Mouse (Mus musculus) lung, adult 18-20 months (tissue): ENCODE measurements around the gene Fam43a.
A peak's percentile ranks its signal among the peaks of the same experiment; 100 is the strongest.

ENCODE experiments used
- DNase-seq, 2 experiments: peaks; one replicate each; pipeline ENCODE4 v3.0.0; 2022; ENCODE audit warnings: mixed read lengths in 2 of 2

The Fam43a gene

DNA sequence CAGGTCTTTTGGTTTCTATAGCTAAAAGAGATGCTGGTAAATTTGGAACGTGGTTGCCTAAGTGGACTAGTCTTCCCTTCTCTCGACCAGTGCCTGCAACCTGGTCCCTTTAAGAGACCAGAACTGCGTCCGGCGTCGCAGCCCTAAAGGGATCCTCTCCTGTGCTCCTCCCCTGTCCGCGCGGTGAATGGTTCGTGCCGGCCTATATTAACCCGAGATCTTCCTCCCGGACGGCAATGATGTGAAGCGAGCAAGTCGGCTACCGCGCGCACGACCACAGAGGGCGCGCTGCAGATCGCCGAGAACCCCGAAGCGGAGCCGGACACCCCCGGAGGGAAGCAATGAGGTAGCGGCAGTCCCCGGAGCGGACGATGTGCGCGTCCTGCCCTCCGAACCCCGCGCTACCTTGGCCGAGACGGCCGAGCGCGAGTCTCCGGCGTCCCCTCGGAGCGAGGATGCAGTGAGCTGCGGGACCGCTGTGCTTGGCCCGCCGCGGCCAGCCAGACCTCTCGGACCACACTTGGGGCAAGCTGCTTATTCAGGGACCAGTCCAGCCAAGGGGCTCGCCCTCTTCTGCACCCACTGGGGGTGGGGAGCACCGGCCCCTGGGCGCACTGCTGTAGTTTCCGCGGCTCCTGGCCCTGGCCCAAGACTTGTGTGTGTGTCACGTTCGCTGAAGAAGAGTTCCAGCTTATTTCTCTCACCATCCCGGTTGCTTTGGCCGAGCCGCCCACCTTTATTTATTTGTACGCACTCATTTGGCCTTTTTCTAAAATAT is at the start of gene Fam43a:
Gene Fam43a, plus strand, starts transcription at position 233 of the 778 bp plus-strand sequence.
- DNase-seq = peak; percentile 95

DNA sequence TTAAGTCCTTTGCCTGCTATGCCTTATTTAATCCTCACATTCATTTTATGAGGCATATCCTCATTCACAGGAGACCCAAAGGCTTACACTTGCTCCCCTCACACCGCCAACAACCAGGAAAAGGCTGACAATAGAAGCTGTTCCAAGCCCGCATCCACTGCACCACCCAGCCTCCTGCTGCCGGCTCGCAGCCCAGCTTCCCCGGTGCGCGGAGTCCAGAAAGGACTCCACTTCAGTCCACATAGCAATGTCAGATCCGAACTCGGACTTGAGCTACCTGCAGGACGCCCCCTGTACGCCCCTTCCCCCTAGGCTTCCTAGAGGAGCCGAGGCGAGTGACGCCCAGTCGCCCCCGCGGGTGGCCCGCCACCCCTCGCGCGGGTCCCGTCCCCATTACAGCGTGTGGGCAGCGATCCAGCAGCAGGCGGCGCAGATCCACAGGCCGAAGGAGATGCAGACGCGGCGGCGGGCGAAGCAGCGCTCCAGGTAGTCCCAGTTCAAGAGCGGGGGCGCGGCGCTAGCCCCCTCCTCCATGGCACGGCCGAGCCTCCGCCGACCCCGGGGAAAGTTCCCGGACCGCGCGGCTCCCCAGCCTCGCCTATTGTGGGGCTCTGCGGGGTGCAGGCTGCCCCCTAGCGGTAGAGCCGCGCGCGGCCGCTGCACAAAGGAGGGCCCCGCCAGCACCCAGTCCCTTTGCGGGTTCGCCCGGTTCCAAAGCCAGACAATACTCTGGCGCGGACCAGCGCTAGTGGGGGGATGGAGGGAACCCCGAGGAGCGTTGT is 49.4 kb upstream of the Fam43a start:
- DNase-seq = peak; percentile 71 to 78

DNA sequence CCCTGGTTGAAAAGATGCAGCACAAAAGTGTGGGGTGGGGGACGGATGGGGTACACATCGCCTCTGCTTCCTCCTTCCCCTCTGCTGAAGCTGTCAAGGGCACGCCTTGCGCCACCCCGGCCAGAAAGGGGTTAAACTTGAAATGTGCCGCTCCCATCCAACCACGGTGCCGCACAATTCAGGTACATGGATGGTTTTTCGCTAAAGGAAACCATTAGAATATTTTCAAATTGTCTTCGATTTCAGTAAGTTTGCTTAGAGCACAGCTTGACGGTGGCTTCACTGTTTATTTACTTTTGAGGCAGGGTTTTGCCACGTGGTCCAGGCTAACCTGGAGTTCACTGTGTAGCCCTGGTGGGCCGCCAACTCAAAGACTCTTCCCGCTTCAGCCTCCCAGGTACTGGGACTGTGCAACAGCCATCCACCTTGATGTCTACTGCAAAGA is 48.8 kb upstream of the Fam43a start, which contains the start of gene Tmem44:
Gene Tmem44, minus strand, starts transcription at position 95 of the 445 bp plus-strand sequence.
- DNase-seq = peak in 1 of 2 experiments; percentile 34

DNA sequence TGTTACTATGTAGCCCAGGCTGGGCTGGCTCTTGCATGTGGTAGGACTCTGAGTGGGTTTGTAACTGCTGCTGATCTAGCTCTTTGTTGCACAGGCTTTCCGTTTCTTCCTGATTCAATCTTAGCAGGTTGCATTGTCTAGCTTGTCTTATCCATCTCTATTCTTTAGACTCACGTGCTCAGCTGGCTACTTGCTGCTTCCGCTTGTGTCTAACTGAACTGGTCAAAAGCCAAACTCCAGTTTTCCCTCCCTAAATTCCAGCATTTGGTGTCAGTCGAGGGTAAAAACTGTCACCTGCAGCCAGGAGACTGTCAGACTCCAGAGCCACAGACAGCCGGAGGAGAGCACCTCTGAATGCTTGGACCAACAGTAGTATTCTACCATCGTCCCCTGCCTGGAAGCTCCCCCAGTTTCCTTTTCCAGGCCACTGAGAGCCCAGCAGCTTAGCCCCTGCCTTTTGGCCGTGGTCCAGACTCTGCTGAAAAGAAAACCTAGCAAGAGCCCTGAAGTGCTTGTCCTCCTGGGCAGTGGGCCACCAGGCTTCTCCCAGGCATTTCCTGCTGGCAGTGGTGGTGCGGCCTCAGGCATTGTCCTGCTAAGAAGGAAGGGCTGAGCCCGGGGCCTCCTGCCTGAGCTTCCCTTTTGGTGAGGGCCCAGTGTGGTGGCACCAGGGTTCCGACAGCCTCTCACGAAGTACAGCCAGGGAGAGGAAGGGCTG is 46.7 kb upstream of the Fam43a start:
- peak; percentile 94 to 97 for DNase-seq

GRCm38 (mm10) chr16:30554109-30554508 is 45.4 kb upstream of the Fam43a start:
- no peak for DNase-seq

DNA sequence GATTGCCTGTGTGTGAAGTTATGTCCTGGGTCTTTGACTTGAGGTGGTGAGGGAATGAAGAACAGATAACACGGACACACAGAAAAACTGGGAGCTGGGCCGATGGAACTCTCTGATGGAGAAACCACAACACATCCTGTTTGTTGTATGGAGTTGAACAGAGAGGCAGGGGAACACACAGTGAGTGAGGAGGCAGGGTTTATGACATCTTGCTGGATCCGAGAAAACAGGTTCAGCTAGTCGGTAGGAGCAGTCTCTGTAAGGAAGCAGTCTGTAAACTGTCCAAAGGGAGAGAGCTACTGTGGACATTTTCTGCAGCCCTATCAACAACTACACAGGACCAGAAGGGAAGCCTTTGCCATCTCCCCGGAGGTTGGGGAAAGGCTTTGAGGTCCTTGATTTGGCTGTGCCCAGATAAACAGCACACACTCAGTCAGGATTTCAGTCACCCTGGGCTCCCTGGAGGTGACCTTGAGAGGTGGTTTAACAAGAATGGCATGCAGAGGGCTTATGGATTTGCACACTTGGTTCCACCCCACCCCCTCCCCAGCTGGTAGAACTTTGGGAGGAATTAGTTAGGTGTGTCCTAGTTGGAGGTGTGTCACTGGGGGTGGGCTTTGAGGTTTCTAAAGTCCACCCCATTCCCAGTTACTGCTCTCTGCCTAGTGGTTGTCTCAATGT is 40.1 kb upstream of the Fam43a start:
- no peak for DNase-seq

- DNase-seq = no peak
Measured at GRCm38 (mm10) chr16:30560601-30561000, 38.9 kb upstream of the Fam43a start.

DNA sequence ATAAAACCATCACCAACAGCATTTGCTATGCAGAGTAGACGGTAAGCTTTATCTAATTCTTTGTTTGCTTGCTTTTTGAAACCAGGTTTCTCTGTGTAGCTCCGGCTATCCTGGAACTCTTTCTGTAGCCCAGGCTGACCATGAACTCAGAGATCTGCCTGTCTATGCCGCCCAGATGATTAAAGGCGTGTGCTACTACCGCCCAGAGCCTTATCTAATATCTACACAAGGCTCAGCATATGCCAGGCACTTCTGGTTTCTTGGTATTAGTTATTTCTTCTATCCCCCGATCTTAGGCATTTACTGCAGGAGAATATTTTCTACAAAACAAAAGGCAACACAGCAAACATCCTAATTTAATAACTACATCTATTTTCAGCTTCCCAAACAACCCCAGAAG is 33.9 kb upstream of the Fam43a start:
- no peak for DNase-seq

- no peak for DNase-seq
Measured at GRCm38 (mm10) chr16:30570173-30570572, 29.4 kb upstream of the Fam43a start.

GRCm38 (mm10) chr16:30571378-30571777 is 28.1 kb upstream of the Fam43a start:
- DNase-seq = no peak

GRCm38 (mm10) chr16:30572239-30572638 is 27.3 kb upstream of the Fam43a start:
- no peak for DNase-seq

DNA sequence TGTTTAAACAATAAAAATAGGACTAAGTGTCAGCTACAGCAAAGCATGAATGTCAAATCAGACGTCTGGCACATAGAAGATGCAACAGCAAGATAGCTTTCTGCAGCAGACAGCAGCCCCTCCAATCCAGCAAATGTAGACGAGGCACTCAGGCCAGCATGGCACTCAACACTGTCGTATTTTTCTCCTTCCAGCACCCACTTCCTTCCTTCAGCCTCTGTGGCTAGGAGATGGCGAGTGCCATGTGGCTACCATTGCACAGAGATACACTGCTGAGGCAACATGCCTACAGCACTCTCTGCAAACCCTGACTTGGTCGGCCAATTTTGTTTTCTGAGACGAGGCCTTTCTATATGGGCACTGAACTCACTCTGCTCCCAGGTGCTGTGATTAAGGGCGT is 23.7 kb upstream of the Fam43a start:
- no peak for DNase-seq

GRCm38 (mm10) chr16:30576392-30576791 is 23.1 kb upstream of the Fam43a start:
- DNase-seq = no peak

- peak; percentile 55 to 64 for DNase-seq
Measured at GRCm38 (mm10) chr16:30580765-30581164, 18.8 kb upstream of the Fam43a start.

DNA sequence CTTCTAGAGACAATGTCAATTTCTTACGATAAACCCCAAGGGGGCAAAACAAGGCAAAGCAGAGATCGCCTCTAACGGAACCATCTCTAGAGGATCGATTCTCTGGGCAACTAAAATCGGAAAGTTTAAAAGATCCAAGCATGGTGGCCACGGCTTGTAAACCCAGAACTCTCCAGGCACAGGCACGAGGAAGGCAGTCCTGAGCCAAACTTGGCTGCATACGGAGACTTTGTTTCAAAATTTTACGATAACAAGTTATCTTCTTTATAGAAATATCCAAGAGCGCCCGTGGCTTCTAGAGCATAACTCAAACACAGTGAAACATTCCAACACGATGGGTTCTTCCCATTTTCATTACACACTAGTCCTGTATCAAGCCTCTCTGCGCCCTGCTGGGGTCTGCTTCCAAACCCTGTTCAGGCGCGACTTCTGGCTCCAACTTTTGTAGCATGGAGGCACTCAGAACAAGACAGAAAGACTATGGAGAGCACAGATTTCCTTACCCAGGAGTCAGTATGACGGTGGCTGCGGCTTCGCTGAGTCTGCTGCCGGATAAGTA is 12.5 kb upstream of the Fam43a start:
- no peak for DNase-seq

DNA sequence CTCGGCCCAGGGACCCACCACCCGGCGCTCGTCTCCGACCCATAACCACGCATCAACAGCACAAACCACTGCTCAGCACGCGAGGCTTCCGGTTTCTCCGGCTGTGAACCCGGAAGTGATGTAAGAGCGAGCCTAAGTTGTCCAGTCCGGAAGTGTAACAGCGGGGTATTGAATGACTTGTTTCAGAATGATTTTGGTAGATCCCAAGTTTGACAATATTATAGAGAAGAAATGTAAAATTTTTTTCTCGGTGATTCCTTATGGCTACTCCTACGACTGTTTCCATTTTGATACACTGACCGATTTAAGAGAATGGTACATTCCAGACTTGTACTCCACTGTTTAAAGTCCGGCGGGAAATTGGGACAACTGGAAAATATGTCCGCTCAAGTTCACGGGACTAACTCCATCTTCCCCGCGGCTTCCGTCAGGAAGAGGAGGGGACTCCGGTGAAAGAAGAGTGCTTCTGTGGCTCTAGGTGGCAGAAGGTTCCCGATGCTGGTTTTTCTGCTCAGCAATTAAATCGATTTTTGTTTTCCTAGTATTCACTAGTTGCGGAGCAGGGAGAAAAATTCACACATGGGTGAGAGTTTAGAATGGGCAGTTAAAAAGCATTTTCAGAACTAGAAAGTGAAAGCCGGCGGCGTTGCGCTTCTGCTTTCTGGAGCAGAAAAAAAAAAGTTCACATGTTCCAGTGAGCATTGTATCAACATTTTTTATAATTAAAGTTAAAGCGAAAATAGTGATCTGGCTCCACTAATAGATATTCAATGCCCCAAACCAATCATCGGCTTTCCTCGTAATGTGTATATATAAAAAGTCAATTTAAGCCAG is 11.8 kb upstream of the Fam43a start, which contains the start of gene Lsg1:
Gene Lsg1, minus strand, starts transcription at position 99 of the 834 bp plus-strand sequence.
- peak; percentile 88 to 90 for DNase-seq

GRCm38 (mm10) chr16:30590264-30591209 is 9.0 kb upstream of the Fam43a start:
- DNase-seq = peak in 1 of 2 experiments; percentile 35

GRCm38 (mm10) chr16:30591990-30592389 is 7.5 kb upstream of the Fam43a start:
- no peak for DNase-seq

DNA sequence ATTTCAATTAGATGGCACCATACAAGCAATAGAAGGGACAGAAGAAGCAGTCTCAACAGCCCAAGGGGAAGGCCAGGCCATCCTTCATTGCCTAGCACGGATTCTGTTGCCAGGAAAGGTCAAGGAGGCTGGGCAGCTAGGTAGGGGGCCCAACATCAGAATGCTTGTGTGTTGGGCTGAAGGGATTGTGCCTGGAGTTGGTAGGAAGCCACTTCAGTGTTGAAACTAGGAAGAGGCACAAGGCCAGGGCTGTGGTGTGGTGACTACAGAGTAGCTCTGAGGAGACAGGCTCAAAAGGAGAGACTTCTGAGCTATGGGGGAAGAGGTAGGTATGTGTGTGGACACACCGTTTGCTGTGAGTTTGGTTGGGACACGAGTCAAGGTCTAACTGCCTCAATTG is 4.2 kb upstream of the Fam43a start:
- peak in 1 of 2 experiments; percentile 12 for DNase-seq
